Mouse (Mus musculus) intestine, embryonic 16.5 days (tissue): ENCODE results near the gene Pcnt. TPM values are rescaled to one million over a fixed set of nuclear protein-coding genes. Genes with fewer than 3 reads are reported as not detected.

Experiments
- ATAC-seq: fragments of 200-750 bp; cut with Nextera tagmentation; 2 replicates; pipeline ENCODE4 v1.8.0; 2017; ENCODE audit warnings: moderate TSS enrichment, moderate library complexity
- H3K27ac ChIP-seq: fragments of 300-500 bp; sonication (generic); 2 replicates; pipeline ENCODE4 v1.5.1; 2014; ENCODE audit warnings: mild to moderate bottlenecking, low read length
- H3K27me3 ChIP-seq: fragments of 300-500 bp; sonication (generic); replicated peaks from 2 replicates; pipeline ENCODE4 v1.6.1; 2014; ENCODE audit warnings: low read length, control low read depth, mixed read lengths; ENCODE audit not compliant: control insufficient read depth, insufficient read depth
- H3K36me3 ChIP-seq: fragments of 300-500 bp; sonication (generic); 2 replicates; pipeline ENCODE4 v1.6.1; 2014; ENCODE audit warnings: low read length, control low read depth; ENCODE audit not compliant: control insufficient read depth, insufficient read depth
- H3K4me1 ChIP-seq: fragments of 300-500 bp; sonication (generic); 2 replicates; pipeline ENCODE4 v1.6.1; 2014; ENCODE audit warnings: low read length, control low read depth, mixed read lengths; ENCODE audit not compliant: control insufficient read depth, insufficient read depth
- H3K4me2 ChIP-seq: fragments of 300-500 bp; sonication (generic); 2 replicates; pipeline ENCODE4 v1.6.1; 2014; ENCODE audit warnings: low read depth, low read length, control low read depth
- H3K4me3 ChIP-seq: fragments of 300-500 bp; sonication (generic); 2 replicates; pipeline ENCODE4 v1.5.1; 2014; ENCODE audit warnings: mild to moderate bottlenecking, low read length
- H3K9ac ChIP-seq: fragments of 300-500 bp; sonication (generic); 2 replicates; pipeline ENCODE4 v1.6.1; 2014; ENCODE audit warnings: low read depth, low read length
- H3K9me3 ChIP-seq: fragments of 300-500 bp; sonication (generic); 2 replicates; pipeline ENCODE4 v1.6.1; 2016; ENCODE audit warnings: low read length, control low read depth; ENCODE audit not compliant: control insufficient read depth
- WGBS: fragments of 180-500 bp; shearing (Covaris S2); extraction: QIAGEN DNeasy Blood & Tissue Kit; methylation state at CpG from one replicate; pipeline ENCODE4 v1.1.7; 2014; 5-methylcytosine and 5-hydroxymethylcytosine counted together
- polyA plus RNA-seq: library from polyadenylated mRNA; unstranded; fragments of >200 nt; fragmentation: Nextera tagmentation; extraction: Ambion mirVana; gene quantifications from 2 replicates; pipeline ENCODE4 v1.2.1, GENCODE M21; 2015

Gene Pcnt
- polyA plus RNA-seq, 1 experiment from 2014 or later, result 10.7 TPM

DNA sequence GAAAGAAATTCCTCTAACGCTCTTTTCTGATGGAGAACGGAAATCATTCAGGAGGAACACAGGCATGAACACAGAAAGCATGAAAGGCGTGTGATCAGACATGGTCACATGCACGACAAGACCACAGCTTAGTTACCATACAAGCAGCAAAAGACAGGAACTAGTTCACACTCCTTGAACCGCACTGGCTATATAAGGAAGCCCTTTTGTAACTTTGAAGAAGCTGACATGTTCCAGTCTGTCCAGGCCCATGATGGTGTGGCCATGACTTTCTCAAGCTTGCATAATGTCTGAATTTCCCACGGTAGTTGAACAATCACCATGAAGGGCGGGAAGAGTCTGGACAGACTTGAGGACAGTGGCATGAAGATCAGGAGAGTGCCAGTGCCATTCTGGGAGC, 16.9 kb downstream of the Pcnt start:
- H3K36me3 ChIP-seq, result peaks cover 29% of the 10 kb centered on the region
- H3K4me2 ChIP-seq, result no peak overlapping the region
- no peak overlapping the region for H3K27ac ChIP-seq
- H3K4me3 ChIP-seq, result no peak overlapping the region
- H3K27me3 ChIP-seq, result no peaks in the 10 kb centered on the region
- no peak overlapping the region for H3K9ac ChIP-seq
- WGBS, result 94% methylated on average over 7 of the region's 7 CpGs
- H3K9me3 ChIP-seq, result no peaks in the 10 kb centered on the region
- ATAC-seq, result no peak
- no peaks in the 10 kb centered on the region for H3K4me1 ChIP-seq

DNA sequence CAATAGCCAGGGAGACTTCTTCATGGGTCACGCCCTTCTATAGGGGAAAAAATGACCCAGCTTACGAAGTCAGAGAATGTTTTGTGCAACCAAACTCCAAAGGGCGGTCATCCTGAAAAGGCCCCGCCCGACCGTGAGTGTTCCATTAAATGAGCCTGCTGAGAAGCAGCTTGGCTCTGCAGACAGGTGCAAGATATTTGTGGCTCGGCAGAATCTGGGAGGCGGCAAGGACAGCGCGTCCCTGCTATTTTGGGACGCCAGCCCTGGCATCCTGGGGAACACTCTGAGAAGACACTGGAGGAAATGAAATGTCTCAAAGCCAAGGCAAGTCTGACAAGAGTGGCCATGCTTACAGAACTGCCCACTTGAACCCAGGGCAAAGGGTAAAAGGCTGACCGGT, 25.8 kb downstream of the Pcnt start:
- no peaks in the 10 kb centered on the region for H3K9me3 ChIP-seq
- no peaks in the 10 kb centered on the region for H3K27me3 ChIP-seq
- no peak overlapping the region for H3K4me3 ChIP-seq
- 91% methylated on average over 12 of the region's 12 CpGs for WGBS
- H3K9ac ChIP-seq, result no peak overlapping the region
- peaks cover 19% of the 10 kb centered on the region for H3K36me3 ChIP-seq
- no peak overlapping the region for H3K4me2 ChIP-seq
- ATAC-seq, result no peak
- no peak overlapping the region for H3K27ac ChIP-seq
- no peaks in the 10 kb centered on the region for H3K4me1 ChIP-seq

DNA sequence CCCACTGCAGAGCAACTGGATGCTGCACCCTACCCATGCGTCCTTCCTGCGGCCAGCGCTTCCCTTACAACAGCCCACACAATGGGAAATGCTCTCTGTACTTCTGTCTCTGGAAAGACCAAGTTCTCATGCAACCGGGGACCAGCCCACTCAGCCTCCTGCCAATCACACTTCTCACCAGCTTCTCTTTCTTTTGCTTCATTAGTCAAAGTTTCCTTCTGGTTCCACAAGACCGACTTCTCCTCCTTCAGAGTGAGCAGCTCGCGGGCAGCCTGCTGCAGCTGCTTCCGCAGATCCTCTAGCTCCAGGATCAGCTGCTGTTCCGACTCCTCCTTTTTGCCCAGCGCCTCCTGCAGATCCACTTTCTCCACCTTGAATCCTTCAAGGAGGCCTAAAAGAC, 34.1 kb downstream of the Pcnt start:
- Histone ChIP-seq H3K27me3 (no peaks in the 10 kb centered on the region), H3K36me3 (peaks cover 41% of the 10 kb centered on the region), H3K27ac (no peak overlapping the region), H3K4me2 (no peak overlapping the region), H3K4me1 (no peaks in the 10 kb centered on the region), H3K9me3 (no peaks in the 10 kb centered on the region), H3K4me3 (no peak overlapping the region), H3K9ac (no peak overlapping the region)
- WGBS, result 93% methylated on average over 10 of the region's 10 CpGs
- ATAC-seq, result no peak

DNA sequence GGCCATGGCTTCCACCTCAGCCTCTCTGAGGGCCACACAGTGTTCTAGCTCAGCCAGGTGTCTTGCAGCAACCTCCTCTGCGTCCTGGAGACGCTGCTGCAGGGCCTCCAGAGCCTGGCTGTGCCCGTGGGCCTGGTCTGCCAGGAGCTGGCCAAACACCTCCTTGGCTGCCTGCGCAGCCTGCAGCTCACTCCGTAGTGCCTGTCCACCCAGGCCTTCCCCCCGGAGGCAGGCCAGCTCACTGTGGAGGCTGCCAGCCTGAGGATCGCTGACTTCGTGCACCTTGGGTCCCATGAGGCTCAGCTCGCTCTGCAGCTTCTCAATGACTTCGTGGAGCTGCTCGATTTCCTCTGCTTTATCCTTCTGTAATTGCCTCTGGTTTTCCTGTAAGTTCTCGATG, 50.0 kb downstream of the Pcnt start:
- H3K27ac ChIP-seq, result no peak overlapping the region
- H3K4me2 ChIP-seq, result no peak overlapping the region
- ATAC-seq, result no peak
- no peak overlapping the region for H3K9ac ChIP-seq
- H3K36me3 ChIP-seq, result peaks cover 28% of the 10 kb centered on the region
- H3K9me3 ChIP-seq, result no peaks in the 10 kb centered on the region
- H3K27me3 ChIP-seq, result no peaks in the 10 kb centered on the region
- no peak overlapping the region for H3K4me3 ChIP-seq
- 94% methylated on average over 12 of the region's 12 CpGs for WGBS
- no peaks in the 10 kb centered on the region for H3K4me1 ChIP-seq

DNA sequence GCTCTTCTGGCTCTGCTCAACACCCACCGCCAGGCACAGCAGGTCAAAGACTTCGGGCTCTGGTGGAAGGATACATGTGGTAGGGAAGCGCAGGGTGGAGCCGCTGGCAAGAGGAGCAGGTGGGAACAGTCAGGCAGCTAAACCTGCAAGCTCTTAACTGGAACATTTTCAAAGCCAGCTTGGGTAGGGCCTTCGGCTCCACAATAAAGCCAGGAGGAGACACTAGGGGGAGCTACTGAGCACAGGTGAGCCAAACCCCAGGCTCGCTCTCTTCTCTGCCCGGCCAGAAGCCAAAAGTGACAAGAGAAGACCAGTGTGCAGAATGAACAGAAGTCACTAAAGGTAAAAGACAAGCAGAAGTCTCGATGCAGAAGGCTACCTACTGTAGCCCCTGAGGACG, 50.8 kb downstream of the Pcnt start:
- H3K4me1 ChIP-seq, result no peaks in the 10 kb centered on the region
- WGBS, result 87% methylated on average over 9 of the region's 9 CpGs

DNA sequence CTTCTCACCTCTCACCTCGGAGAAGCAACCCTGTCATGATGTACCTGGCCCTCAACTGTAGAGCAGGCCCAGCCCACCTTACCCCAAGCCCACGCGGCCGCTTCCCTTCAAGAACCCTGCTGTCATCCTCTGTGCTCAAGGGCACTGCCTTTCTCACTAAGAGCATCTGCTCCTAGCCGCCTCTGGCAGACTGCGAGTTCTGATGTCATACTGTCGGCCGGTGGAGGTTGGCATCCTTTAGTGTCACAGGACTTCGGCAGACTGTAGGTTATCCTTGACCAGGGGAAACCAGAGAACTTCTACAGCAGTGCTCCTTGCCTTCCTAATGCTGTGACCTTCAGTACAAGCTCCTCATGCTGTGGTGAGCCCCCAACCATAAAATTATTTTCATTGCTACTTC, 51.4 kb downstream of the Pcnt start:
- ATAC-seq, result no peak
- no peak overlapping the region for H3K4me2 ChIP-seq
- no peak overlapping the region for H3K4me3 ChIP-seq
- H3K9me3 ChIP-seq, result no peaks in the 10 kb centered on the region
- no peaks in the 10 kb centered on the region for H3K27me3 ChIP-seq
- peaks cover 24% of the 10 kb centered on the region for H3K36me3 ChIP-seq
- H3K27ac ChIP-seq, result no peak overlapping the region
- no peak overlapping the region for H3K9ac ChIP-seq
- H3K4me1 ChIP-seq, result no peaks in the 10 kb centered on the region
- WGBS, result 96% methylated on average over 9 of the region's 9 CpGs

More for the DNA sequence above, 50.8 kb downstream of the Pcnt start:
- no peak overlapping the region for H3K9ac ChIP-seq
- H3K4me3 ChIP-seq, result no peak overlapping the region
- H3K36me3 ChIP-seq, result peaks cover 26% of the 10 kb centered on the region
- H3K9me3 ChIP-seq, result no peaks in the 10 kb centered on the region
- H3K27me3 ChIP-seq, result no peaks in the 10 kb centered on the region
- no peak overlapping the region for H3K27ac ChIP-seq
- no peak for ATAC-seq
- no peak overlapping the region for H3K4me2 ChIP-seq

DNA sequence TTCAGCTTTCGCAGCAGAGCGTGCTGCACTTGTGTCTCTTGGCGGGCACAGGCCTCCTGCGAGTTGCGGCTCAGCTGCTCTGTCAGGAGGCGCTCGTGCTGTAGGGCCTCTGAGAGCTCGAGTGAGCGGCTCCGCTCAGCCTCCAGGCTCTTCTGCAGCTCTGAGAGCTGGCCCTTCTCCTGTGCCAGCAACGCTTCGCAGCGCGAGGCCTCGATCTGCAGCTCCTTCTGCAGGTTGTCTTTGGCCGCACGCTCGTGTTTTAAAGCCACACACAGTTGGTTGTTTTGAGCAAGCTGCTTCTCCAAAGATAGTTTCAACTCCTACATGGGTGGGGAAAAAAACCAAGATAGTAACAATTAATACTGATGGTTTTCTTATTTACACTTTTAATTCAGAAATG, 67.6 kb downstream of the Pcnt start:
- H3K36me3 ChIP-seq, result peaks cover 17% of the 10 kb centered on the region
- H3K9me3 ChIP-seq, result no peaks in the 10 kb centered on the region

DNA sequence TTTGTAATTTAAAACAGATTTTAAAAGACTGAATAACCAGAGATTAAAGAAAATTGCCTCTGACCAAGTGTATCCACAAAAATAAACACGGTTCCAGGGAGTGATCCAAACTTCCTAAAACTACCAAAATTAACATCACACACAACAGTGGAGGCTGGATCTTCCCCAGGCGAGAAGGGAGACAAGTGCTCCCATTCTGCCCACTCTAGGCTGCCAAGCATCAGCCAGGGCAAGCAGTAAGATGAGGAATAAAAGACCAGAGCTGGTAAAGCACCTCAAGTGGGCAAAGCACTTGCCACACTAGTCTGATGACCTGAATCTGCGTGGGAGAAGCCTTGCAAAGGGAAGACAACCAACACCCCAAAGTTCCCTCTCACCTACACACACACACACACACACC, 70.8 kb downstream of the Pcnt start:
- Histone ChIP-seq H3K4me1 (no peaks in the 10 kb centered on the region), H3K4me3 (no peak overlapping the region), H3K27me3 (no peaks in the 10 kb centered on the region), H3K9ac (no peak overlapping the region), H3K36me3 (peaks cover 25% of the 10 kb centered on the region), H3K27ac (no peak overlapping the region), H3K9me3 (no peaks in the 10 kb centered on the region), H3K4me2 (no peak overlapping the region)
- ATAC-seq, result no peak
- WGBS, result 84% methylated on average over 3 of the region's 3 CpGs

More for the DNA sequence above, 67.6 kb downstream of the Pcnt start:
- H3K4me3 ChIP-seq, result no peak overlapping the region
- no peaks in the 10 kb centered on the region for H3K4me1 ChIP-seq
- no peak overlapping the region for H3K27ac ChIP-seq
- H3K4me2 ChIP-seq, result no peak overlapping the region
- no peak for ATAC-seq
- 90% methylated on average over 18 of the region's 18 CpGs for WGBS
- no peak overlapping the region for H3K9ac ChIP-seq
- H3K27me3 ChIP-seq, result no peaks in the 10 kb centered on the region

DNA sequence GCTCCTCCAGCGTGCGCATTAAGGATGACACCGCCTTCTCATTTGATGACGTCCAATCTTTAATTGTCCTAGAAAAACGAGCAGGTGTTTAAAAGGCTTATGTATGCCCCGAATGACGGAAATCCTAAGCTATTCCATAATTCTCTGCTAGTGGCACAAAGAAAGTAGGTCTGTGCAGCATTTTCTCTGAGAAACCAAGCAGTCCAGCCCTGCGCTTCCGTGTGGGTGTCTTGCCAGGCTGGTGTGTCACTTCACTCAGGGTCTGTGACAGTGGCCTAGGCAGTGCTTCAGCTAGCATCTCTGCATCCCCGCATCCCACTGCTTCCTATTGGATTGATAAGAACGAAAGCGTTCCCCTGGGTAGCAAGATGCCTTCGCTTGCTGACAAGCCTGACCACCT, 73.8 kb downstream of the Pcnt start:
- H3K4me1 ChIP-seq, result no peaks in the 10 kb centered on the region
- no peak overlapping the region for H3K27ac ChIP-seq
- H3K36me3 ChIP-seq, result peaks cover 23% of the 10 kb centered on the region
- ATAC-seq, result no peak
- no peaks in the 10 kb centered on the region for H3K27me3 ChIP-seq
- no peak overlapping the region for H3K9ac ChIP-seq
- H3K4me3 ChIP-seq, result no peak overlapping the region
- H3K4me2 ChIP-seq, result no peak overlapping the region
- WGBS, result 93% methylated on average over 13 of the region's 13 CpGs
- H3K9me3 ChIP-seq, result no peaks in the 10 kb centered on the region

DNA sequence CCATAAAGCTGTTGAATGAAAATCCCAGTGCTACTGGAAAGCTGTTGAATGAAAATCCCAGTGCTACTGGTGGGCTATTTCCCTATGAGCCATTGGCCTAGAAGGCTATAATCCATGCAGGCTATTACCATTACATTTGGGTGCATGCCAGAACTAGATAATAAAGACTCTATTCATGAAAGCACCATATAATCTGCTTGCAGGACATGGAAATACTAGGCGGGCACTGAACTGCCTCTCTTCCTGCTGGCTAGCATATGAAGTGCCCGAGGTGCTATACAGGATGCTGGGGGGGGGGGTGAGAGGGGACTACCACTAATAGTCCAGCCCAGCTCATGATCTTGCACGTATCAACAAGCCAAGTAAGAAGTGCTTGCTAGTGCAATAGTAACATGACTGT, 79.4 kb downstream of the Pcnt start:
- H3K4me2 ChIP-seq, result no peak overlapping the region
- 0 out of 2 replicates have a peak, but pooled peaks have one; percentile 40 for ATAC-seq
- 56% methylated on average over 3 of the region's 3 CpGs for WGBS

More for the DNA sequence above, 79.4 kb downstream of the Pcnt start:
- Histone ChIP-seq H3K9me3 (no peaks in the 10 kb centered on the region), H3K36me3 (peaks cover 5% of the 10 kb centered on the region), H3K27ac (no peak overlapping the region), H3K27me3 (no peaks in the 10 kb centered on the region), H3K9ac (no peak overlapping the region), H3K4me1 (no peaks in the 10 kb centered on the region), H3K4me3 (no peak overlapping the region)
